Mouse (Mus musculus) midbrain, embryonic 12.5 days (tissue): Measurements from ENCODE around the gene Nkapd1. TPM values are rescaled to one million over a fixed set of nuclear protein-coding genes. Genes with fewer than 3 reads are reported as not detected.

Source experiments
- ATAC-seq: fragments of 200-750 bp; cut with Nextera tagmentation; 2 replicates; pipeline ENCODE4 v1.8.0; 2017; ENCODE audit warnings: low read depth, moderate TSS enrichment, moderate library complexity; ENCODE audit not compliant: low FRiP score
- H3K27ac ChIP-seq: fragments of 300-500 bp; sonication (generic); replicated peaks from 2 replicates; pipeline ENCODE4 v1.5.1; 2016; ENCODE audit warnings: mild to moderate bottlenecking
- H3K27me3 ChIP-seq: fragments of 300-500 bp; sonication (generic); 2 replicates; pipeline ENCODE4 v1.6.1; 2016; ENCODE audit warnings: mild to moderate bottlenecking
- H3K36me3 ChIP-seq: fragments of 300-500 bp; sonication (generic); 2 replicates; pipeline ENCODE4 v1.6.1; 2016
- H3K4me1 ChIP-seq: fragments of 300-500 bp; sonication (generic); 2 replicates; pipeline ENCODE4 v1.6.1; 2016
- H3K4me2 ChIP-seq: fragments of 300-500 bp; sonication (generic); replicated peaks from 2 replicates; pipeline ENCODE4 v1.6.1; 2016; ENCODE audit warnings: mild to moderate bottlenecking, moderate library complexity
- H3K4me3 ChIP-seq: fragments of 300-500 bp; sonication (generic); 2 replicates; pipeline ENCODE4 v1.5.1; 2016; ENCODE audit warnings: mild to moderate bottlenecking
- H3K9ac ChIP-seq: fragments of 300-500 bp; sonication (generic); replicated peaks from 2 replicates; pipeline ENCODE4 v1.6.1; 2016; ENCODE audit warnings: mild to moderate bottlenecking, moderate library complexity
- H3K9me3 ChIP-seq: fragments of 300-500 bp; sonication (generic); 2 replicates; pipeline ENCODE4 v1.6.1; 2016; ENCODE audit warnings: mild to moderate bottlenecking
- WGBS: fragments of 180-500 bp; shearing (Covaris S2); methylation state at CpG from one replicate; pipeline ENCODE4 v1.1.7; 2016; 5-methylcytosine and 5-hydroxymethylcytosine counted together
- polyA plus RNA-seq: library from polyadenylated mRNA; unstranded; fragments of >200 nt; fragmentation: Nextera tagmentation; extraction: Ambion mirVana; gene quantifications from 2 replicates; pipeline ENCODE4 v1.2.1, GENCODE M21; 2016

Gene Nkapd1
- polyA plus RNA-seq, 1 experiment from 2014 or later: 28.0 TPM

- peaks cover 6% of the 10 kb centered on the region for H3K36me3 ChIP-seq
- no peak overlapping the region for H3K9ac ChIP-seq
- H3K4me2 ChIP-seq: no peak overlapping the region
- H3K9me3 ChIP-seq: 0 out of 2 replicates have a peak, but pooled peaks cover 7% of the 10 kb centered on the region
- H3K27ac ChIP-seq: no peak overlapping the region
- H3K4me3 ChIP-seq: no peak overlapping the region
- ATAC-seq: no peak
- H3K4me1 ChIP-seq: no peaks in the 10 kb centered on the region
- 80% methylated on average over 7 of the region's 7 CpGs for WGBS
- no peaks in the 10 kb centered on the region for H3K27me3 ChIP-seq
Measured at GRCm38 (mm10) chr9:50565173-50565572, 52.1 kb downstream of the Nkapd1 start.

GRCm38 (mm10) chr9:50561918-50562360 lies 55.3 kb downstream of the Nkapd1 start:
- Histone ChIP-seq H3K36me3 (peaks cover 6% of the 10 kb centered on the region), H3K4me2 (no peak overlapping the region), H3K27me3 (no peaks in the 10 kb centered on the region), H3K27ac (no peak overlapping the region), H3K4me3 (no peak overlapping the region), H3K4me1 (no peaks in the 10 kb centered on the region), H3K9ac (no peak overlapping the region), H3K9me3 (0 out of 2 replicates have a peak, but pooled peaks cover 7% of the 10 kb centered on the region)
- ATAC-seq: no peak
- WGBS: 83% methylated on average over 2 of the region's 2 CpGs

DNA sequence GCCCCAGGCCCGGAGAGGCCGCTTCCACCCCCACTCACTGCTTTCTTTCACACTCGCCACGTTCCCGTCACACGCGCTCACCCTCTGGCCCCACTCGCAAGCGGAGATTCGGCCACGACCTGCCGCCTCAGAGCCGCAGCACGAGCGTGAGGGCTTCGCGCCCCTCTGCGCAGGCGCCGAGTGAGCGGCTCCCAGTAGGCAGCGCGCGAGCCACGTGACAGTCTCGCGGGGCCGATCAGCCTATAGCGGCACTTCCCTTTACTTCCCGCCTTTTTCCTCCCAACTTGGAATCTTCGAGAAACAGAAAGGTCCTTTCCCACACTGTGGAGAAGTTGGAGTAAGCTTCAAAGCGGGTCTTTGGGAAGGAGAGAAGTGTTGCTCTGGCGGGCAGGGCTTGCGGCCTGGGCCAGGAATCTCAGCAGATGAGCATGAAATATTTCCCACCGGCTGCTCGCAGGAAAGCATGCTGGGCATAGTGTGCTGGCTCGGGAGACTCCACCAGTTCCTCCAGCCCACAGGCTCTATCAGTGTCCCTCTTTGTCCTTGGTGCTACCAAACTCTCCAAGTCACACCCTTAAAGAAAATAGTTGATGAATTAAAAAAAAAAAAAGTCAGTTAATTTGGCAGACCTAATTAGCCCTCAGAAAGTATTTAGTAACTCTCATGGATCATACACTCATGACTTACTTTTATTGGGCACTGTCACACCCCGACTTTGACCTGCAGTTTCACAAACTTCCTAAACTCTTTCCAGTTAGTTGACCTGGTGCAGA lies 55.9 kb downstream of the Nkapd1 start, which contains the start of gene Tex12:
Gene Tex12 (minus strand): TSS at position 181 of the 773 bp plus-strand sequence.
- Histone ChIP-seq H3K4me3 (no peak within 1 kb of the TSS), H3K27me3 (no peaks in the 10 kb centered on the region), H3K27ac (no peak within 1 kb of the TSS), H3K9me3 (0 out of 2 replicates have a peak, but pooled peaks cover 7% of the 10 kb centered on the region), H3K4me2 (no peak within 1 kb of the TSS), H3K4me1 (no peaks in the 10 kb centered on the region), H3K36me3 (peaks cover 6% of the 10 kb centered on the region), H3K9ac (no peak within 1 kb of the TSS)
- no peak for ATAC-seq
- WGBS: 90% methylated on average over 38 of the region's 38 CpGs

Other genes starting within 250 kb of the Nkapd1 start
- 0.37 and 0.63 TPM in 2 replicates for gene Plet1, start 122.9 kb downstream of the Nkapd1 start, polyA plus RNA-seq
- gene Pts, start 88.7 kb downstream of the Nkapd1 start, polyA plus RNA-seq: 97.4 and 102 TPM in 2 replicates
- gene Il18, start 62.6 kb downstream of the Nkapd1 start, polyA plus RNA-seq: 21.9 and 29.2 TPM in 2 replicates
- gene Bco2, start 62.3 kb downstream of the Nkapd1 start, polyA plus RNA-seq: 0.17 and 0.48 TPM in 2 replicates
- 0.48 and 0.93 TPM in 2 replicates for gene Tex12, start 56.1 kb downstream of the Nkapd1 start, polyA plus RNA-seq
- 209 and 224 TPM in 2 replicates for gene Sdhd, start 13.7 kb downstream of the Nkapd1 start, polyA plus RNA-seq
- gene Timm8b, start 13.6 kb downstream of the Nkapd1 start, polyA plus RNA-seq: 344 and 368 TPM in 2 replicates
- 5.3 and 7.0 TPM in 2 replicates for gene Pih1d2, start 143 bp downstream of the Nkapd1 start, polyA plus RNA-seq
- 45.8 and 51.1 TPM in 2 replicates for gene Dlat, start 42.3 kb upstream of the Nkapd1 start, polyA plus RNA-seq
- gene Dixdc1, start 122.1 kb upstream of the Nkapd1 start, polyA plus RNA-seq: 28.5 and 32.0 TPM in 2 replicates
- 0.42 and 0.56 TPM in 2 replicates for gene 2310030G06Rik, start 129.1 kb upstream of the Nkapd1 start, polyA plus RNA-seq
- 6.0 and 7.5 TPM in 2 replicates for gene Cryab, start 133.9 kb upstream of the Nkapd1 start, polyA plus RNA-seq
- 0.48 TPM in 1 of 2 replicates, not detected in the other for gene Hspb2, start 134.9 kb upstream of the Nkapd1 start, polyA plus RNA-seq
- gene Fdxacb1, start 150.8 kb upstream of the Nkapd1 start, polyA plus RNA-seq: 11.7 and 12.5 TPM in 2 replicates
- gene Alg9, start 157.6 kb upstream of the Nkapd1 start, polyA plus RNA-seq: 42.6 and 42.8 TPM in 2 replicates
- 37.6 and 42.0 TPM in 2 replicates for gene 1110032A03Rik, start 158.1 kb upstream of the Nkapd1 start, polyA plus RNA-seq
- 90.9 and 93.6 TPM in 2 replicates for gene Ppp2r1b, start 227.8 kb upstream of the Nkapd1 start, polyA plus RNA-seq